Mouse (Mus musculus): ENCODE data around the gene Sytl3. TPM values are rescaled to one million over a fixed set of nuclear protein-coding genes. Genes with fewer than 3 reads are reported as not detected.

Gene Sytl3
- polyA plus RNA-seq (2014; fragmentation: Illumina TruSeq; extraction: RNeasy Lipid Tissue Mini Kit (QIAGEN cat#74804); ENCODE audit: low read depth, low replicate concordance) = 0.26 TPM

GRCm38 (mm10) chr17:6658801-6659200, at the start of gene Sytl3:
Sytl3 (plus strand) TSS chr17:6659093.

DNA sequence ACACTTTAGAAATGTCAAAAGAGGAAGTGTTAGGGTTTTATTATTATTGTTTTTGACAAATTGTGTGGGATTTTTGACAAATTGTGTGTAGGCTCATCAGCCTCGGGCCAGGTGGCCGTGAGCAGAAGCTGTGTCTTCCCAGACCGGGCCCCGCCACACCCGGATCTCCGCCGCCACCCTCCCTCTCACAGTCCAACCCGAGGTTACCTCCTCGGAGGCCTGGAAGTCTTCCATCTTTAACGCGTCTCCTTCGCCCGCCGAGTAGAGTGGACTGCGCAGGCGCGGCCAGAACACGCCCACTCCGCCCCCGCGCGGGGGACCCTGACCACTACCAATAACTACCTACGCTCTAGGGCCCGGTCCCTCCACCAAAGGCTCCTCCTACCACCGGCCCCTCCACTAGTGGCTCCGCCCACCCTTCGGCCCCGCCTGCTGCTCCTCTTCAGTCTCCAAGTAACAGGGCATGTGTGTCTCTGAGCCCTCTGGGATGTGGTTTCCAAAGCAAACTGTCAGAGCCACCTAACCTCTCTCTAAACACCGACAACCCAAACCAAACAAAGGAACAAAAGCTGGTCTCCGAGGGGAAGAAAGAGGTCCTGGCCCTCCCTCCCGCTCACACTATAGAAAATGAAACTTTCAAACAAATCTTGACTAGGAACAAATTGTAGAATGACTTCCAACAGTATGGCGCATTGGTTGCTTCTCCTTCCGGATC, 3.2 kb upstream of the Sytl3 start, which contains the start of gene Dynlt1f:
TSS of gene Dynlt1f (minus strand) at position 334 of the 715 bp plus-strand sequence.

GRCm38 (mm10) chr17:6782611-6783005, 123.7 kb downstream of the Sytl3 start, which contains the start of gene Ezr:
Ezr (minus strand) TSS chr17:6782784.

Other genes starting within 250 kb of the Sytl3 start
- gene Dynlt1b, start 229.0 kb upstream of the Sytl3 start, polyA plus RNA-seq (2014; fragmentation: Illumina TruSeq; extraction: RNeasy Lipid Tissue Mini Kit (QIAGEN cat#74804); ENCODE audit: low read depth, low replicate concordance) = 45.4 TPM
- gene Dynlt1c, start 57.4 kb upstream of the Sytl3 start, polyA plus RNA-seq (2014; fragmentation: Illumina TruSeq; extraction: RNeasy Lipid Tissue Mini Kit (QIAGEN cat#74804); ENCODE audit: low read depth, low replicate concordance) = 10.7 TPM
- 24.2 TPM for gene Dynlt1f, start 3.2 kb upstream of the Sytl3 start, polyA plus RNA-seq (2014; fragmentation: Illumina TruSeq; extraction: RNeasy Lipid Tissue Mini Kit (QIAGEN cat#74804); ENCODE audit: low read depth, low replicate concordance)
- 48.2 TPM for gene Ezr, start 123.7 kb downstream of the Sytl3 start, polyA plus RNA-seq (2014; fragmentation: Illumina TruSeq; extraction: RNeasy Lipid Tissue Mini Kit (QIAGEN cat#74804); ENCODE audit: low read depth, low replicate concordance)